Comparison of ENCODE assay signal across 8 mouse cellular contexts in genomic region chr3:85886636-85887238, GRCm38 (mm10). TPM values are rescaled to one million over a fixed set of nuclear protein-coding genes. Genes with fewer than 3 reads are reported as not detected.
DNase-seq lines count a peak whose midpoint lies in the region; ATAC-seq and TF ChIP-seq lines count a peak whose summit lies in the region.

No protein-coding gene starts in this region.

- no peaks in the 10 kb centered on the region for H3K9me3 ChIP-seq in MEL (replicated peaks; ENCODE audit: insufficient read depth, low read length)
- H3K9me3 ChIP-seq in hindbrain, embryonic 16.5 days (ENCODE audit: control insufficient read depth, low read length): no peaks in the 10 kb centered on the region
- no peaks in the 10 kb centered on the region for H3K9me3 ChIP-seq in midbrain, embryonic 12.5 days

- H3K79me2 ChIP-seq in MEL (ENCODE audit: control insufficient read depth, insufficient read depth, low read length, poor library complexity): no peaks in the 10 kb centered on the region

- no peak overlapping the region for H3K9ac ChIP-seq in MEL (ENCODE audit: control insufficient read depth, low read depth, low read length, poor library complexity, severe bottlenecking)
- peak overlapping the region; percentile 45 for H3K9ac ChIP-seq in hindbrain, embryonic 16.5 days (ENCODE audit: low read depth, low read length)
- H3K9ac ChIP-seq in midbrain, embryonic 12.5 days (replicated peaks): peak overlapping the region; percentile 32; the same call in 1 of the 2 replicates

- H3K4me2 ChIP-seq in hindbrain, embryonic 16.5 days (ENCODE audit: low read length): peak overlapping the region; percentile 91
- peak overlapping the region; percentile 98 for H3K4me2 ChIP-seq in midbrain, embryonic 12.5 days (replicated peaks)

- H3K27ac ChIP-seq in MEL (ENCODE audit: control insufficient read depth, low read depth, low read length): no peak overlapping the region
- peak overlapping the region; percentile 99 for H3K27ac ChIP-seq in gastrocnemius, adult 2 months
- H3K27ac ChIP-seq in hindbrain, embryonic 16.5 days (ENCODE audit: low read depth, low read length): no peak overlapping the region
- H3K27ac ChIP-seq in midbrain, embryonic 12.5 days (replicated peaks): no peak overlapping the region

- H3K27me3 ChIP-seq in MEL (ENCODE audit: control insufficient read depth in 1 of 2, insufficient read depth in 2 of 2, low read length in 2 of 2): no peaks in the 10 kb centered on the region
- H3K27me3 ChIP-seq in hindbrain, embryonic 16.5 days (replicated peaks; ENCODE audit: control insufficient read depth, insufficient read depth, low read length): peaks cover 3% of the 10 kb centered on the region
- peaks cover 41% of the 10 kb centered on the region for H3K27me3 ChIP-seq in midbrain, embryonic 12.5 days

- no peak; the same call in 1 of the 2 replicates for ATAC-seq in hindbrain, embryonic 16.5 days
- no peak for ATAC-seq in midbrain, embryonic 12.5 days (ENCODE audit: low FRiP score, low read depth)

- peak; percentile 4 for DNase-seq in cerebellum, postnatal 25 days
- DNase-seq in cerebellum, adult 11-12 months: no peak
- no peak for DNase-seq in MEL (ENCODE audit: low read depth, low spot score)
- peak; percentile 58 for DNase-seq in gastrocnemius, adult 2 months
- no peak for DNase-seq in embryo, embryonic 9.5 days (ENCODE audit: extremely low spot score)
- DNase-seq in frontal cortex, postnatal 14 days (ENCODE audit: low spot score in 2 of 2): no peak

- no peak for TF ChIP-seq POLR2A in MEL (IDR thresholded peaks at IDR 0.05; ENCODE audit: control insufficient read depth in 1 of 2, insufficient read depth in 1 of 2, low read depth in 1 of 2, low read length in 2 of 2, poor library complexity in 1 of 2)

- TF ChIP-seq CTCF in MEL (IDR thresholded peaks at IDR 0.05 in 2 of 3, conservative IDR thresholded peaks at IDR 0.05 in 1 of 3; ENCODE audit: control insufficient read depth in 1 of 3, insufficient read depth in 1 of 3, low read depth in 2 of 3, low read length in 3 of 3, poor library complexity in 1 of 3, severe bottlenecking in 1 of 3): no peak
- no peak for TF ChIP-seq CTCF in gastrocnemius, adult 2 months (IDR thresholded peaks at IDR 0.05)

- 3% methylated on average over 22 of the region's 22 CpGs for WGBS in hindbrain, embryonic 16.5 days
- WGBS in midbrain, embryonic 12.5 days: 4% methylated on average over 22 of the region's 22 CpGs

- H3K4me3 ChIP-seq in MEL (ENCODE audit: control insufficient read depth in 1 of 2, insufficient read depth in 1 of 2, low read depth in 2 of 2, low read length in 2 of 2): peak overlapping the region; percentile 4 to 15; a peak in 2 of 4 replicates
- H3K4me3 ChIP-seq in gastrocnemius, adult 2 months: peak overlapping the region; percentile 77
- peak overlapping the region; percentile 65 for H3K4me3 ChIP-seq in hindbrain, embryonic 16.5 days (ENCODE audit: low read length)
- H3K4me3 ChIP-seq in midbrain, embryonic 12.5 days: peak overlapping the region; percentile 54

- TF ChIP-seq RAD21 in MEL (IDR thresholded peaks at IDR 0.05; ENCODE audit: low read depth, low read length): no peak

- no peaks in the 10 kb centered on the region for H3K4me1 ChIP-seq in MEL (ENCODE audit: control insufficient read depth in 1 of 2, insufficient read depth in 2 of 2, low read length in 2 of 2)
- peaks cover 8% of the 10 kb centered on the region for H3K4me1 ChIP-seq in hindbrain, embryonic 16.5 days (ENCODE audit: control insufficient read depth, insufficient read depth, low read depth, low read length)
- peaks cover 18% of the 10 kb centered on the region for H3K4me1 ChIP-seq in midbrain, embryonic 12.5 days

- H3K36me3 ChIP-seq in MEL (ENCODE audit: control insufficient read depth in 1 of 2, insufficient read depth in 2 of 2, low read length in 2 of 2): no peaks in the 10 kb centered on the region
- no peaks in the 10 kb centered on the region for H3K36me3 ChIP-seq in hindbrain, embryonic 16.5 days (ENCODE audit: control insufficient read depth, insufficient read depth, low read length)
- no peaks in the 10 kb centered on the region for H3K36me3 ChIP-seq in midbrain, embryonic 12.5 days

- intact Hi-C loops in gastrocnemius, adult 2 months (cut with DNase I): loop anchor here (2.0 kb wide), 1 partner anchor 22 kb away; no protein-coding TSS in a partner anchor

- no peak for TF ChIP-seq EP300 in MEL (IDR thresholded peaks at IDR 0.05; ENCODE audit: low read depth in 1 of 2, low read length in 2 of 2)

TF ChIP-seq in MEL, 35 proteins besides CTCF, POLR2A, EP300 and RAD21:
- TF ChIP-seq ETS1 (IDR thresholded peaks at IDR 0.05; ENCODE audit: low read depth, low read length) (no peak), TCF12 (IDR thresholded peaks at IDR 0.05; ENCODE audit: low read depth, low read length) (no peak), MAX (IDR thresholded peaks at IDR 0.05; ENCODE audit: low read length) (no peak), GATA1 (IDR thresholded peaks at IDR 0.05; ENCODE audit: low read depth, low read length) (no peak), CHD2 (IDR thresholded peaks at IDR 0.05; ENCODE audit: low read length) (no peak)

RNA-seq across cellular contexts. Expression of gene Glt28d2, which starts 0.6 kb away (rescaled TPM):
- not detected in 2 replicates for total RNA-seq in MEL (2012; rRNA removed)
- polyA plus RNA-seq in MEL (2012; ENCODE audit: insufficient read depth in 1 of 2, insufficient read length in 2 of 2, low read depth in 1 of 2, low replicate concordance in 2 of 2, missing spikeins in 1 of 2): not detected
- total RNA-seq in gastrocnemius, adult 2 months (2021): 1 to 10 TPM; 8.0 to 9.4 TPM
- 0.15 and 0.42 TPM in 2 replicates for polyA plus RNA-seq in hindbrain, embryonic 16.5 days (2015; fragmentation: Nextera tagmentation; extraction: Ambion mirVana)
- 0.09 and 0.12 TPM in 2 replicates for polyA plus RNA-seq in midbrain, embryonic 12.5 days (2016; fragmentation: Nextera tagmentation; extraction: Ambion mirVana)

RNA-seq across cellular contexts. Expression of gene Gm37240, which starts 0.6 kb away (rescaled TPM):
- total RNA-seq in MEL (2012; rRNA removed): 0.10 TPM in 1 of 2 replicates, not detected in the other
- under 1 TPM in 1 of 2 experiments, not detected in 1; 0.04 TPM for polyA plus RNA-seq in MEL (2012; ENCODE audit: insufficient read depth in 1 of 2, insufficient read length in 2 of 2, low read depth in 1 of 2, low replicate concordance in 2 of 2, missing spikeins in 1 of 2)
- 10 to 100 TPM; 34.5 to 37.4 TPM for total RNA-seq in gastrocnemius, adult 2 months (2021)
- 0.93 and 1.5 TPM in 2 replicates for polyA plus RNA-seq in hindbrain, embryonic 16.5 days (2015; fragmentation: Nextera tagmentation; extraction: Ambion mirVana)
- polyA plus RNA-seq in midbrain, embryonic 12.5 days (2016; fragmentation: Nextera tagmentation; extraction: Ambion mirVana): 0.31 and 0.96 TPM in 2 replicates

Comparison
In these comparisons a context has a peak if more than half of its experiments do, and no peak if none do; other contexts are left out.
1. DNase-seq: peak in cerebellum, postnatal 25 days (2 of 2) and gastrocnemius, adult 2 months (single experiment); none in cerebellum, adult 11-12 months (single experiment), MEL (single experiment), embryo, embryonic 9.5 days (single experiment) and frontal cortex, postnatal 14 days (0 of 2).
2. H3K4me3 ChIP-seq: peak in every context shown above with its lines; median percentile 77 in gastrocnemius, adult 2 months; 65 in hindbrain, embryonic 16.5 days; 54 in midbrain, embryonic 12.5 days; 10 in MEL.